Mouse (Mus musculus): ENCODE data around the gene Gm20388. TPM values are rescaled to one million over a fixed set of nuclear protein-coding genes. Genes with fewer than 3 reads are reported as not detected.

The Gm20388 gene
- total and polyA plus RNA-seq, 2 experiments from 2014 or later = 51.3 TPM; not detected in 1

- no peak for ATAC-seq
- Histone ChIP-seq H3K9me3 (ENCODE audit: low read length) (no peaks in the 10 kb centered on the region), H3K27me3 (ENCODE audit: insufficient read depth, low read length) (peaks cover 7% of the 10 kb centered on the region; the same call in 1 of the 2 replicates), H3K36me3 (ENCODE audit: insufficient read depth) (no peaks in the 10 kb centered on the region), H3K4me2 (ENCODE audit: low read depth) (no peak overlapping the region), H3K9ac (no peak overlapping the region), H3K4me1 (ENCODE audit: insufficient read depth) (no peaks in the 10 kb centered on the region), H3K27ac (ENCODE audit: low read depth, low read length) (no peak overlapping the region), H3K4me3 (ENCODE audit: low read depth, low read length) (no peak overlapping the region)
- 44% methylated on average over 5 of the region's 5 CpGs for WGBS
- no peak for DNase-seq
- TF ChIP-seq CTCF (IDR thresholded peaks at IDR 0.05; ENCODE audit: low read depth) = no peak
These were observed 2451.6 kb downstream of the Gm20388 start for GRCm38 (mm10) chr8:122362271-122362670.

- Histone ChIP-seq H3K9ac (no peak overlapping the region), H3K9me3 (ENCODE audit: low read length) (no peaks in the 10 kb centered on the region), H3K4me2 (ENCODE audit: low read depth) (no peak overlapping the region), H3K27me3 (ENCODE audit: insufficient read depth, low read length) (peaks cover 7% of the 10 kb centered on the region; the same call in 1 of the 2 replicates), H3K36me3 (ENCODE audit: insufficient read depth) (no peaks in the 10 kb centered on the region), H3K4me1 (ENCODE audit: insufficient read depth) (no peaks in the 10 kb centered on the region), H3K4me3 (ENCODE audit: low read depth, low read length) (no peak overlapping the region), H3K27ac (ENCODE audit: low read depth, low read length) (no peak overlapping the region)
- WGBS = 32% methylated on average over 8 of the region's 8 CpGs
- TF ChIP-seq CTCF (IDR thresholded peaks at IDR 0.05; ENCODE audit: low read depth) = no peak
- ATAC-seq = peak; percentile 55; the same call in 1 of the 2 replicates
- DNase-seq = no peak
These were observed 2452.3 kb downstream of the Gm20388 start for GRCm38 (mm10) chr8:122362967-122363366.

- no peaks in the 10 kb centered on the region for H3K36me3 ChIP-seq (ENCODE audit: insufficient read depth)
- peaks cover 3% of the 10 kb centered on the region; the same call in 1 of the 2 replicates for H3K27me3 ChIP-seq (ENCODE audit: insufficient read depth, low read length)
- H3K27ac ChIP-seq (ENCODE audit: low read depth, low read length) = no peak overlapping the region
- no peak for ATAC-seq
- WGBS = 77% methylated on average over 10 of the region's 10 CpGs
- H3K4me1 ChIP-seq (ENCODE audit: insufficient read depth) = no peaks in the 10 kb centered on the region
- no peak overlapping the region for H3K4me3 ChIP-seq (ENCODE audit: low read depth, low read length)
- no peak for DNase-seq
- H3K4me2 ChIP-seq (ENCODE audit: low read depth) = no peak overlapping the region
- no peaks in the 10 kb centered on the region for H3K9me3 ChIP-seq (ENCODE audit: low read length)
- no peak overlapping the region for H3K9ac ChIP-seq
- TF ChIP-seq CTCF (IDR thresholded peaks at IDR 0.05; ENCODE audit: low read depth) = no peak
These were observed 2457.9 kb downstream of the Gm20388 start for GRCm38 (mm10) chr8:122368494-122368893.

- no peaks in the 10 kb centered on the region for H3K9me3 ChIP-seq (ENCODE audit: low read length)
- H3K4me1 ChIP-seq (ENCODE audit: insufficient read depth) = no peaks in the 10 kb centered on the region
- WGBS = 14% methylated on average over 9 of the region's 9 CpGs
- H3K27ac ChIP-seq (ENCODE audit: low read depth, low read length) = no peak overlapping the region
- peak; percentile 61 for DNase-seq
- ATAC-seq = peak; percentile 42
- peak; percentile 78 for TF ChIP-seq CTCF (IDR thresholded peaks at IDR 0.05; ENCODE audit: low read depth)
- H3K27me3 ChIP-seq (ENCODE audit: insufficient read depth, low read length) = no peaks in the 10 kb centered on the region
- H3K9ac ChIP-seq = no peak overlapping the region
- H3K4me2 ChIP-seq (ENCODE audit: low read depth) = no peak overlapping the region
- no peak overlapping the region for H3K4me3 ChIP-seq (ENCODE audit: low read depth, low read length)
- no peaks in the 10 kb centered on the region for H3K36me3 ChIP-seq (ENCODE audit: insufficient read depth)
These were observed 2459.0 kb downstream of the Gm20388 start for GRCm38 (mm10) chr8:122369665-122370064.

GRCm38 (mm10) chr8:122371706-122372105, 2461.1 kb downstream of the Gm20388 start:
- 75% methylated on average over 6 of the region's 6 CpGs for WGBS
- H3K27me3 ChIP-seq (ENCODE audit: insufficient read depth, low read length) = no peaks in the 10 kb centered on the region
- no peak for DNase-seq
- H3K9ac ChIP-seq = no peak overlapping the region
- no peak overlapping the region for H3K27ac ChIP-seq (ENCODE audit: low read depth, low read length)
- no peaks in the 10 kb centered on the region for H3K36me3 ChIP-seq (ENCODE audit: insufficient read depth)
- no peak overlapping the region for H3K4me2 ChIP-seq (ENCODE audit: low read depth)
- ATAC-seq = no peak
- no peaks in the 10 kb centered on the region for H3K4me1 ChIP-seq (ENCODE audit: insufficient read depth)
- TF ChIP-seq CTCF (IDR thresholded peaks at IDR 0.05; ENCODE audit: low read depth) = no peak
- no peak overlapping the region for H3K4me3 ChIP-seq (ENCODE audit: low read depth, low read length)
- no peaks in the 10 kb centered on the region for H3K9me3 ChIP-seq (ENCODE audit: low read length)

GRCm38 (mm10) chr8:122375320-122375719, 2464.7 kb downstream of the Gm20388 start:
- no peaks in the 10 kb centered on the region for H3K27me3 ChIP-seq (ENCODE audit: insufficient read depth, low read length)
- no peak overlapping the region for H3K27ac ChIP-seq (ENCODE audit: low read depth, low read length)
- WGBS = 94% methylated on average over 7 of the region's 7 CpGs
- no peak overlapping the region for H3K4me2 ChIP-seq (ENCODE audit: low read depth)
- no peak overlapping the region for H3K4me3 ChIP-seq (ENCODE audit: low read depth, low read length)
- peaks cover 10% of the 10 kb centered on the region for H3K4me1 ChIP-seq (ENCODE audit: insufficient read depth)
- no peak overlapping the region for H3K9ac ChIP-seq
- TF ChIP-seq CTCF (IDR thresholded peaks at IDR 0.05; ENCODE audit: low read depth) = no peak
- no peak for DNase-seq
- no peaks in the 10 kb centered on the region for H3K9me3 ChIP-seq (ENCODE audit: low read length)
- no peak for ATAC-seq
- H3K36me3 ChIP-seq (ENCODE audit: insufficient read depth) = peaks cover 5% of the 10 kb centered on the region

GRCm38 (mm10) chr8:122375751-122376364, 2465.2 kb downstream of the Gm20388 start:
- H3K4me3 ChIP-seq (ENCODE audit: low read depth, low read length) = peak overlapping the region; percentile 93
- H3K36me3 ChIP-seq (ENCODE audit: insufficient read depth) = peaks cover 9% of the 10 kb centered on the region
- no peak for TF ChIP-seq CTCF (IDR thresholded peaks at IDR 0.05; ENCODE audit: low read depth)
- peak overlapping the region; percentile 6; the same call in 1 of the 2 replicates for H3K9ac ChIP-seq
- H3K4me1 ChIP-seq (ENCODE audit: insufficient read depth) = peaks cover 10% of the 10 kb centered on the region
- ATAC-seq (no peak; the same call in 1 of the 2 replicates), DNase-seq (no peak)
- WGBS = 31% methylated on average over 13 of the region's 13 CpGs
- no peaks in the 10 kb centered on the region for H3K27me3 ChIP-seq (ENCODE audit: insufficient read depth, low read length)
- no peaks in the 10 kb centered on the region for H3K9me3 ChIP-seq (ENCODE audit: low read length)
- H3K27ac ChIP-seq (ENCODE audit: low read depth, low read length) = no peak overlapping the region
- H3K4me2 ChIP-seq (ENCODE audit: low read depth) = peak overlapping the region; percentile 46

Measured in forebrain, postnatal 0 days (tissue).